Mouse (Mus musculus): ENCODE measurements around the gene F830045P16Rik. TPM values are rescaled to one million over a fixed set of nuclear protein-coding genes. Genes with fewer than 3 reads are reported as not detected.

The F830045P16Rik gene
- polyA plus RNA-seq (2017; shearing (Covaris generic)) = not detected

DNA sequence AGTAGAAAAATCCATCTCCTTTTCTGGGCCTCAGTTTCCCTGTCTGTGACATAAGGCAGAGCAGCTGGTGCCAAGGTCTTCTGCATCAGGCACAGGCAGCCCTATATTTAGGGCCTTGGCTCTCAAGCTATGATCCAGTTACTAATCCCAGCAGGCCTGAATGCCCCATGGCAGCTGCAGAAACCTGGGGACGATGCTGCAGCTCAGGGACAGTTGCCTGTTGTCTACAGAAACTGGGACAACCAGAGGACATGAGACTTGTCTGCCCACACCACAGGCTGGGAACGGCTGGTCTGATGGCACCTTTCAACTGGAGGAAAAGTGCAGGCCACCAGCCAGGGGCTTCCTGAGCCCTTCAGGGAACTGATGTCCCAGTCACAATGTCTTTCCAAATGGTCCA is at the start of gene F830045P16Rik:
TSS of gene F830045P16Rik (minus strand) at position 226 of the 400 bp plus-strand sequence.
- no peak for ATAC-seq

DNA sequence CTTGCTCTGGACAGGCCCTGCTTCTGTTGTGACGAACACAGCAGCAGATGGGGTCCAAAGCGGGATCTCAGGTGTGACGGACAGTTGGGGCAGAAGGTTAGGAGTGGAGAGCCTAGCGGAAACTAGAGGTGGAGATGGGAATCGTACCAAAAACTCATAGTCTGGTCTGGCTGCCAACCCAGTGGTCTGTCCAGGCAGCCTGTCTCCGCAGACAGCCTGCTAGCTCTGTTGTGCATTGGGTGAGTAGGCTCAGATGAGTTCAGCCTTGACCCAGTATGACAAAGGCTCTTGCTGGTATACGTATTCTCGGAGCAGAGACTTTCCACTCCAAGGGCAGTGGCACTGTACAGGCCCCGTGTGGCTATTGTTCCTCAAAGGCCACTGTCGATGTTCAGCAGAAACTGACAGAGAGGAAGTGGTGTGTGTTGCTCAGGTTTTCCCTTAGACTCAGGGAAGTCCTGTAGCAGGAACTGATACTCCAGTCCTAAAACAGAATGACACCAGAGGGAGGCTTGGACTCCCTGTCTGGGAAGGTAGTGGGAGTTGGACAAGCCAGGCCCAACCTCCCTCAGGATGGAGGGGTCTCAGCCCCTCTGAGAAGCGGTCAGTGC is 49.6 kb upstream of the F830045P16Rik start:
- no peak for ATAC-seq

DNA sequence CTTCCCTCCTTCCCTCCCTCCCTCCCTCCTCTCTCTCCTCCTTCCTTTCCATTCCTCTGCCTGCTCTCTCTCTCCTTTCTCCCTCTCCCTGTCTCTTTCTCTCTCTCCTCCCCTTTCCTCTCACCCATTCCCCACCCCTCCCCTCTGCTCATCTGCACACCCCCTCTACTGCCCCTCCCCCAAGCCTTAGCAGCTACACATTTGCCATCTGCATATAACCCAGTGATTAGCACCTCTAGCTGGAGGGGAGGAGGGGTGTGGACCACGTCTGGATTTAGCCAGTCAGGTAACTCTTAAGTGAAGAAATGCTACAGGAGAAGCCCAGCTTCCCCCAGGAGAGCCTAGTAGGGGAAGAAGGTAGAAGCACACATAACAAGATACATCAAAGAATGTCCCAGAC is 48.5 kb upstream of the F830045P16Rik start:
- no peak for ATAC-seq

DNA sequence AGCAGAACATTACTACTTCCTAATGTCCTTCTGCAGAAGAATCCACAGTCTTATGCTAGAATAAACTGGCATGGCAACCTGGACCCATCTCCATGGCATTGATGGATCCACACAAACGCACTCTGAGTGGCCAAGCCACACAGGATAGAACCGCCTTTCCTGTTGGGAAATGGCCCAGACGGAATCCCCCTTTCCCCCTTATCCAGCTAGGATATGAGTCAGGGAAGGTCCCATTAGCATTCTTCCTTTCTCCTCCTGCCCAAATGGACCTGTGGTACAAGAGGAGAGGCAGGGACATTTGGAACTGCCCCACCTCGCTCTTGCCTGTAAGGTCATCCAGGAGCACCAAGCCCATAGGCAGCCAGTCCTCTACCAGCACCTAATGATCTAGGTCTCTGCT is 45.9 kb upstream of the F830045P16Rik start:
- no peak for ATAC-seq

- ATAC-seq = no peak
Observed at GRCm38 (mm10) chr2:129581826-129582225, 45.4 kb upstream of the F830045P16Rik start.

GRCm38 (mm10) chr2:129580656-129581055 is 44.3 kb upstream of the F830045P16Rik start:
- ATAC-seq = no peak

- no peak for ATAC-seq
Observed at GRCm38 (mm10) chr2:129576611-129577447, 40.4 kb upstream of the F830045P16Rik start.

- no peak for ATAC-seq
Observed at GRCm38 (mm10) chr2:129575113-129575512, 38.7 kb upstream of the F830045P16Rik start.

- no peak for ATAC-seq
Observed at GRCm38 (mm10) chr2:129574395-129575046, 38.1 kb upstream of the F830045P16Rik start.

GRCm38 (mm10) chr2:129573701-129574273 is 37.4 kb upstream of the F830045P16Rik start:
- no peak for ATAC-seq

DNA sequence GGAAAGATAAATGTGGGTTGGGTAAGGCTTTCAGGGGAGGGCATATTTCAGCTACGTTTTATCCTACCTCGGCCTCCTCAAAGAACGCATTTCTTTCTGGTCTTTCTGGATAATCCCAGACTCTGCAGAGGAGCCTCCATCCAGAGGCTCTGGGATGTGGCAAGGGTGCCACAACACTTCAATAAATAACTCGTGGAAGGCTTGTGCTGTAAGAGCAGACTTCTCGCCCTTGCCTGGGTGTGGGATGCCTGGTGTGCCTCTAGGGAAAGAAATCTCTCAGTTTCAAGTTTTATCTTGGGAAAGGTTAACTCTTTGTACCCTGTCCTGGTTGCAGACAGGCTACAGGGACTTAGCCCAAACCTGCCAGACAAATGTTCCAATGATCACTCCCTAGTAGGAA is 33.2 kb upstream of the F830045P16Rik start:
- ATAC-seq = no peak

DNA sequence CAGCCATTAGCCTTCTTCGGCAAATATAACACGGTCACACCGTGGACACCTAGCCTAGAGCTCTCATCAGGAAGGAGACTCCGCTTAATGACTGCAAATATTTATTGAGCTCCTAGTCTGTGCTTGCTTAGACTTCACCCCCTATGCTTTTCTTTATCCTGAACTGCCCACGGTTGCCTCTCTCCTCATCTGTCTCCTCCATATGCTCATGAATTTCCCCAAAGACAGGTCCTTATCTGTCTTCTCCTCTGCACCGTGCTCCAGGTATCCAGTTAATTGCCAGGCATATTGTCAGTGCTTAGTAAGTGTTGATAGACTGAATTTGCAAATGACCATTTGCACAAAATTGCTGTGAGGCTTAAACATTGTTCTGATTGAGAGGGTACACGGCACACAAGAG is 32.7 kb upstream of the F830045P16Rik start:
- ATAC-seq = no peak

DNA sequence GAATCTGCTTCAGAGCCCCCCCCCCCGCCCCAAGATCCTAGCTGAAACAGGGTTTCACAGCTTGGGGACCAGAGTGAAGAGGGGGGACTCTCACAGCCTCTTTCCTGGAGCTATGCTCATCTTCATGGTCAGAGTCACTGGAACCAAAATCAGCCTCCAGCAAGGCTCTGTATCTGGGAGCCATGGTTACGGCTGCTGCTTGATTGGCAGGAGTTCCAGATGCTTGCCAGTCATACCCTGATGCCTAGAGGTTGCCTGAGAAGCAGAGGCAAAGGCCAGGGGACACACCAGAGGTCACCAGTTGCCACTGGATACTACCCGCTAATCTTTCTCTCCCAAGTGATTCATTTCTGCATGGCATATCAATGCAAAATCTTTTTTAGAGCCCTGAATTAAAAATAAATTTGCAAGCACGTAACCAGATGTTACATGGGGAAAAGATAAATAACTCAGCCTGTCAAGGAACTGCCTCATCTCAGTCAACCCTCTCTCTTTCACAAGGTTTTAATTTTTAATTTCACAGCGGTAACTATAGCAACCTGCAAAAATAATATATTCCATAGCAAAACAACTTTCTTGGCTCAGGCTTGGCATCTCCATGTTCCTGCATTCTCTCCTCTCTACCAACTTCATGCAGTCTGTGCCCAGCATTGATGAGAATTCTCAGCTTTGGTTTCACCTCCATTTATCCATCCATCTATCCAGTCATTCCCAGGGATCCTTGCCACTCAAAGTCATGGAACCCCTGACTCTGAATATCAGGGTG is 27.7 kb upstream of the F830045P16Rik start:
- ATAC-seq = no peak

DNA sequence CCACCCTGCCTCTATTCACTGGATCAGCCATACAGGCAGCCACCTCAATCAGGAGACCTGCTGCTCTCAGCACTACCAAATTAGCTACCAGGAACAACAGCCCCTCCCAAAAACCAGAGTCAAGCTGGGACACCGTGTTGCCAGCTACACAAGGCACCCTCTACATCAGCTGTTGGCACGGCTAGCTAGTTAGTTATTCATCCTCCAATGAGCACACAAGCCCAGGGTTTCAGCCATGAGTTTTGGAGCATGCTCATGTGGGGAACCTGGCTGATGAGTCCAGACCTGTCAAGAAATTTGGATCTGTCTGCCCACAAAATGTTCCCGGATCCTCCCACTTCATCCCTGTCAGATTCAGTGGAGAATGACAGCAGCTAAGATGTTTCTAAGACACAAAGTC is 25.4 kb upstream of the F830045P16Rik start:
- no peak for ATAC-seq

- ATAC-seq = no peak
Observed at GRCm38 (mm10) chr2:129558875-129559219, 22.4 kb upstream of the F830045P16Rik start.

GRCm38 (mm10) chr2:129558008-129558874 is 21.8 kb upstream of the F830045P16Rik start:
- no peak for ATAC-seq

DNA sequence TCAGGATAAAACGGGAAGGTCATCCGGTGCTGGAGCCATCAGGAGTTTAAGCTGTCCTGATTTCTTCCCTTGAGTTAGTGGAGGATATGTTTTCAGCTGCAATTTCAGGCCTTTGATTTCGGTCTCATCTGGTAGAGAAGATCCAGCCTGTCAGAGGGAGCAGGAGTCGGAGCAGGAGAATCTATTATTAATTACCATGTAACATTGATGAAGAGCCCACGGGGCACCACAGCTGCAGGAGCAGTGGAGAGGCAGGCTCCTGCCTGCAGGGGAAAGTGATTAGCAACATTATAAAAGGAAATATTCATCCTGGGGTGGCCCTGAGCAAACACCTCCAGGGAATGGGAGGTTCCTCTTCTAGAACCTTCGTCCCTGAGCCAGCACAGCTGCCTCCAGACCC is 19.7 kb upstream of the F830045P16Rik start:
- no peak for ATAC-seq

- ATAC-seq = no peak
Observed at GRCm38 (mm10) chr2:129550781-129551180, 14.4 kb upstream of the F830045P16Rik start.

- ATAC-seq = no peak
Observed at GRCm38 (mm10) chr2:129549537-129550135, 13.2 kb upstream of the F830045P16Rik start.

GRCm38 (mm10) chr2:129546772-129547171 is 10.4 kb upstream of the F830045P16Rik start:
- no peak for ATAC-seq

DNA sequence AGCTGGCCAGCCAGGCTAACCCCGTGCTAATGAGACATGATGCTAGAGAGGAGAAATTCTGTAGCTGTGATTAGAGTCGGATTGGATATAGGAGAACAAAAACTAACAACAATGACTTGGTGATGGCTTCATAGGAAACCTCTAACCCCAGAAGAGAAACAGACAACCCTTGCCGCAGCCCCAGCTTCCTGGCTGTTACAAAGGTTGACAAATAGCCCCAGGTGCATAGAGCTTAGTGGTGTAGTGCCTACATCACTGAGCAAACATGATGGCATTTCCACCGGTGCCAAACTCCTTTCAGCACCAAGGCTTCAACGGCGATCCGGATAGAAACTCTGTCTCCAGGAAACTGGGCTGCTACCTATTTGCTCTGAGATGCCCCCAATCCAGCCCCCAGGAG is 9.2 kb upstream of the F830045P16Rik start:
- no peak for ATAC-seq
